Mouse (Mus musculus) lung, adult 2 months (tissue): ENCODE results near the gene Dclk1. TPM values are rescaled to one million over a fixed set of nuclear protein-coding genes. Genes with fewer than 3 reads are reported as not detected.

Experiments
- DNase-seq: peaks from one replicate; pipeline ENCODE4 v3.0.0; 2022
- H3K4me1 ChIP-seq: fragments of 200-500 bp; 2 replicates; pipeline ENCODE4 v1.6.1; 2011; ENCODE audit warnings: low read length; ENCODE audit not compliant: control insufficient read depth, insufficient read depth
- H3K4me3 ChIP-seq: fragments of 200-500 bp; replicated peaks from 2 replicates; pipeline ENCODE3; 2011; ENCODE audit warnings: low read depth, mild to moderate bottlenecking, control low read depth, low read length; ENCODE audit errors: extremely low read depth
- CTCF ChIP-seq: fragments of 200-500 bp; IDR thresholded peaks from 2 replicates; pipeline ENCODE4 v1.5.1; 2011; ENCODE audit warnings: mild to moderate bottlenecking, low read length, control low read depth; ENCODE audit not compliant: insufficient read depth
- POLR2A ChIP-seq: fragments of 200-500 bp; IDR thresholded peaks from 2 replicates; pipeline ENCODE4 v1.6.1; 2011; ENCODE audit warnings: low read depth, mild to moderate bottlenecking, control low read depth, low read length, borderline replicate concordance; ENCODE audit errors: extremely low read depth
- WGBS: fragments of 180-500 bp; shearing (Covaris S2); methylation state at CpG from one replicate; pipeline ENCODE4 v1.1.7; 2018; 5-methylcytosine and 5-hydroxymethylcytosine counted together
- polyA plus RNA-seq: library from polyadenylated mRNA; depleted of rRNA; stranded (reverse); fragments of >200 nt; gene quantifications from 2 replicates; pipeline ENCODE4 v1.2.3, GENCODE M21; 2012

The Dclk1 gene
- polyA plus RNA-seq, 1 experiment: 1.9 TPM

- 82% methylated on average over 4 of the region's 4 CpGs for WGBS
- no peaks in the 10 kb centered on the region for H3K4me1 ChIP-seq
Measured at GRCm38 (mm10) chr3:55279923-55280322, 37.8 kb downstream of the Dclk1 start.

GRCm38 (mm10) chr3:55280471-55280870 is 38.3 kb downstream of the Dclk1 start:
- no peak for DNase-seq
- H3K4me1 ChIP-seq: no peaks in the 10 kb centered on the region
- no peak overlapping the region for H3K4me3 ChIP-seq
- TF ChIP-seq POLR2A: no peak
- TF ChIP-seq CTCF: no peak

More at GRCm38 (mm10) chr3:55279923-55280322, 37.8 kb downstream of the Dclk1 start:
- no peak overlapping the region for H3K4me3 ChIP-seq
- TF ChIP-seq CTCF: no peak
- no peak for TF ChIP-seq POLR2A
- DNase-seq: no peak

- TF ChIP-seq POLR2A (no peak), CTCF (no peak)
- H3K4me3 ChIP-seq: no peak overlapping the region
- WGBS: 50% methylated on average over 3 of the region's 3 CpGs
- H3K4me1 ChIP-seq: no peaks in the 10 kb centered on the region
- no peak for DNase-seq
Measured at GRCm38 (mm10) chr3:55284215-55284614, 42.1 kb downstream of the Dclk1 start.

DNA sequence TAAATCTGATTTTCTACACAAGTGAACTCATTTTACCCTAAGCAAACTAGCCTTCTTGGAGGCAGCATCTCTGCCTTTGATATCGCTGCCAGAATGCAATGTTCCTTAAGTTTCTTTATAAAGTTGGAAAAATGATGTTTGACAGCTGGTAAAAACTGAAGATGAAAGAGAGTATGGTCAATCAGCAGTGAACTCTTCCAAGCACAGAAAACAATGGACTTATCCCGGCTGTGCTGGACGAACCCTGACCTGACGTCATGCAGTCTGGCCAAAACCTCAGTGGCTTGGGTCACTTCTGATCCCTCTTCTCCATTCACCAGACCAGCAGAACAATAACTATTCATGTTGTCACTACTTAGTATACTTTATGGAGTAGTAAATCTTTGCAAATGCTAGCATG is 46.6 kb downstream of the Dclk1 start:
- Histone ChIP-seq H3K4me3 (no peak overlapping the region), H3K4me1 (no peaks in the 10 kb centered on the region)
- no peak for DNase-seq
- WGBS: 58% methylated on average over 4 of the region's 4 CpGs
- no peak for TF ChIP-seq CTCF

DNA sequence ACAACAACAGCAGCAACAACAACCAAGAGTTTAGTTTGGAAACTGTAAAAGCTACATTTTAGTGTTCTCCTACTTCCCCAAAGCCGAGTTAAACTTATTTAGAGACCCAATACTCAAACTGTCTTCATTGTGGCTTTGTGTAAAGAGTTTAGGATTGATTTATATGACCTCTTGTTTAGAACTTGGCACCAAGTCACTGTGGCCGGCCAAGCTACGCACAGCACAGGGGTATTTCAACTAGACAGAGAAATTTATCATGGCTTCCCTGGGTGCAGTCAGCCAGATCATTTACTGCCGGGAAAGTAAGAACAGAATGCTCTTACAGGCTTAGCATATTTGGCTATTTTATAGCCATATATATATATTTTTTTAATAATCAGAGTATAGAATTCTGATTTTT is 49.8 kb downstream of the Dclk1 start:
- DNase-seq: no peak
- 59% methylated on average over 4 of the region's 4 CpGs for WGBS
- H3K4me3 ChIP-seq: no peak overlapping the region
- no peak for TF ChIP-seq CTCF
- no peak for TF ChIP-seq POLR2A
- H3K4me1 ChIP-seq: no peaks in the 10 kb centered on the region

DNA sequence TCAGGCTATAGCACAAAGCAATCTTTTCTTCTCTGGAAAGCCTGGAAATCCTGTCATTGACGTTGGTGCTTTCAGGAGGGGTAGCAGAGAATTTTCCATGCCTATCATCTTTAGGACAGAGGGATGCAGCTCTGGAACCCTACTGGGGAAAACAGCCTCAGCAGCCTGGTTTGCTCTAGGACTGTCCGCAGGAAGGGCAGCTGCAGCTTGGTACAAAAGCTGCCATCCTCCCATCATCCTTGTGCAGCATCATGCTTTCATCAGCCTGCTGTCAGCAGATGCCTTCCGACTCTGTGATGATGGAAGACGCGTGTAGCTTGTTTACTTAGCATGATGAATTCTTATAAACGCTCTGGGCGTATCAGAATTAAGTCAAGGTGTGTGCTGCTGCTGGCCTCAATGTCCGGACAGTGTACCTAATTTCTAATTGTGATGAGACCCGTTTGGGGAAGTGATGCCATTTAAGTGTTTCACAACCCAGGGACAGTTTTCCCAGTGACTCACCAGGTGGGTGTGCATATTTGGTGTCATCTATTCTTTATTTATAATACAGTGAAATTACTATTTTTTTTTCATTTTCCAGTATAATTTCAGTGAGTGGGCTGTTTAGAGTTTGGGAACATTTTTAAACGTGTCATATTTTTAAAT is 50.7 kb downstream of the Dclk1 start:
- TF ChIP-seq POLR2A: no peak
- no peak for TF ChIP-seq CTCF
- 69% methylated on average over 10 of the region's 10 CpGs for WGBS

GRCm38 (mm10) chr3:55305653-55306052 is 63.5 kb downstream of the Dclk1 start:
- TF ChIP-seq CTCF (no peak), POLR2A (no peak)
- DNase-seq: no peak
- no peak overlapping the region for H3K4me3 ChIP-seq
- no peaks in the 10 kb centered on the region for H3K4me1 ChIP-seq

More for the DNA sequence above, 50.7 kb downstream of the Dclk1 start:
- no peak overlapping the region for H3K4me3 ChIP-seq
- DNase-seq: no peak
- H3K4me1 ChIP-seq: no peaks in the 10 kb centered on the region

DNA sequence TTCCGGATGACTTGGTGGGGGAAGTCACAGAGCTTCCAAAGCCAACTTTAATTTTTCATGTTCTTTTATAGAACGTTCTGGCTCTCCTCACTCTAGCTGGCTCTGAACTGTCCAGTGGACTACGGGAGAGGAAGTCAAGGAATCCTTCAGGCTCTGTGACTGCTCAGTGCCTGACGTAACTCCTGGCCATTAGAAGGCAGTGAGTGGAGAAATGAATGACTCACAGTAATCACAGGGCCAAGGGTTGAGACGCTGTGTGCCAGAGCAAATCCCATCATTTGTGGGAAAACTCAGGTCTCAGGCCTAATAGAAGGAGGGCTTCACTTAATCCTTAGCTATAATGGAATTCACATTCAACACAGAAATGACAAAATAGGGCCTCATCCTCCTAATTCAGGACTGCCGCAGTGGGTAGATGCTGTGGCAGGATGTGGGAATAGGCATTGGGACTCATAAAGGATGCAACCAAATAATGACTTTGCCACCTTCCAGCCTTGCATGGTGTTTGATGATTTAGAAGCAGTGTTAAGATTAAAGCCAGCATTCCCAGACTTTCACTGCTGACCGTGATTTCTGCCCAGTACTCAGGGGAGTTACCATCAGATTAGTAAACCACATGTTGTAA is 65.5 kb downstream of the Dclk1 start:
- 58% methylated on average over 7 of the region's 7 CpGs for WGBS
- Histone ChIP-seq H3K4me3 (no peak overlapping the region), H3K4me1 (no peaks in the 10 kb centered on the region)
- TF ChIP-seq CTCF (no peak), POLR2A (no peak)
- DNase-seq: no peak

DNA sequence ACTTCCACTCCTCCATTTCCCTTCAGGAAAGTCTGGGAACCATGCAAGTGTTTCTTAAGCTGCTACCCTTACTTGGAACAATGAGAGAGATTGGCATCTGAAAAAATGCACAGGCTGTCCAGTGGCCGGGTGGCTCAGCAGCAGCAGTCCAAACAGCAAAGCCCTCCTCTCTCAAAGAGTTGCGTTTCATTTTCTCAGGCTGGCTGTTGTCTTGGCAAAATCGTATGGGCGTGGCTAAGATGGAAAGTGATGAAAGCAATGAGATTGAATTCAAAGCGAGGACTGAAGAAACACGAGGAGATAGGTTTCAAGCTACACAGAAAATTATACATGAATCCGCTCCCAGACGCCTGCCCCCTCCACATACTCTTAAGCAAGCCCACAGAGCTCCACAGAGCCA is 67.8 kb downstream of the Dclk1 start:
- 59% methylated on average over 8 of the region's 8 CpGs for WGBS
- TF ChIP-seq CTCF (no peak), POLR2A (no peak)
- no peak for DNase-seq
- Histone ChIP-seq H3K4me1 (no peaks in the 10 kb centered on the region), H3K4me3 (no peak overlapping the region)

GRCm38 (mm10) chr3:55315827-55316226 is 73.7 kb downstream of the Dclk1 start:
- TF ChIP-seq CTCF: no peak
- TF ChIP-seq POLR2A: no peak
- Histone ChIP-seq H3K4me3 (no peak overlapping the region), H3K4me1 (no peaks in the 10 kb centered on the region)
- DNase-seq: no peak
- 80% methylated on average over 8 of the region's 8 CpGs for WGBS

DNA sequence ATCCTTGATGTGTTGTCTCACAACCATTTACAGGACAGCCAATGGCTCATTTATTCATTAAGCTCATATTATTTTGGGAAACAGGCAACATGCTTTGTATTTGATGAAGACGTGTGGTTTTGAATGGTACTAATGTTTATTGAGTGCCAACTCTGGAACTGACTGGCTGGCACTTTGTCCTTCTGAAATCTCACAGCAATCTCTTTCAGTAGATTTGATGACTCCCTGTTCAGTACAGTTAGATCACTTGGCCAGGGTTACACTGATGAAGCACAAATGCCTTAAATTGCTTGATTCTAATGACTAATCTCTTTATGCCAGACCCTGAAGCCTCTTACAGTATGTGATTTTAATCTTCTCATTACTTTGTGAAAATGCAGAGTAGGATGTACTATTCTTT is 75.9 kb downstream of the Dclk1 start:
- TF ChIP-seq CTCF: no peak
- no peak for TF ChIP-seq POLR2A
- DNase-seq: no peak
- Histone ChIP-seq H3K4me3 (no peak overlapping the region), H3K4me1 (no peaks in the 10 kb centered on the region)
- WGBS: 67% methylated on average over 1 of the region's 1 CpGs

GRCm38 (mm10) chr3:55320572-55320971 is 78.4 kb downstream of the Dclk1 start:
- 92% methylated on average over 3 of the region's 3 CpGs for WGBS
- H3K4me3 ChIP-seq: no peak overlapping the region
- H3K4me1 ChIP-seq: no peaks in the 10 kb centered on the region
- TF ChIP-seq CTCF (no peak), POLR2A (no peak)
- no peak for DNase-seq
